Mouse (Mus musculus): ENCODE results near the gene Olfr1354.
"Not testable (repeated sequence)": the region's sequence is repeated elsewhere in the genome, so short reads cannot be mapped to it uniquely, and the experiment has no call there.

Olfr1354 gene

DNA sequence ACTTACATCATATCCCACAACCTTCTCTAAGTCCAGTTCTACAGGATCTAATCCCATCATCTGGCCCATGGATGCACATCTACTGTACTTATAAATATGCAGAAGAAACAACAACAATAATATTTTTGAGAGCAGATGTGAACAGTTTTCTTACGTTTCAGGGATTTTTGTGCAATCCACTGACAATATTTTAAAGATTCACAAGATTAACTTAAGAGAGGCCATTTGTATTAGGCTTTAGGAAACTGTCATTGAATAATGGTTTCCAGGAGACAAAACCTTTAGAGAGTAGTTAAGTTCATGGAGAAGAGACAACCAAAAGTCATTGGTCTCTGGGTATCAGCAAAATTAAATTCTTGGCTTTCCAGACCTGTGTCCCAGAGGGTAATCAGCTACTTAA is at the start of gene Olfr1354:
Olfr1354 (plus strand) TSS at position 301 of the 400 bp plus-strand sequence.
- DNase-seq (ENCODE audit: low spot score in 2 of 2), result not testable (repeated sequence)

DNA sequence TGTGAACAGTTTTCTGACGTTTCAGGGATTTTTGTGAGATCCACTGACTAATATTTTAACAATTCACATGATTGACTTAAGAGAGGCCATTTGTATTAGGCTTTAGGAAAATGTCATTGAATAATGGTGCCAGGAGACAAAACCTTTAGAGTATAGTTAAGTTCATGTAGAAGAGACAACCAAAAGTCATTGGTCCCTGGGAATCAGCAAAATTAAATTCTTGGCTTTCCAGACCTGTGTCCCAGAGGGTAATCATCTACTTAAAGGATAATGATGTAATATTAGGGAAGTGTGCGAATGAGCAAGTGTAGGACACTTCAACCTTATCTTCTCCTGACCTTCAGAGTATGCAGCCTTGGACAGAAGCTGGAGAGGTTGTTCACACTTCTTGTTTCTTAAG is 37.7 kb upstream of the Olfr1354 start, which contains the start of gene Olfr1355:
Olfr1355 (plus strand) TSS at position 301 of the 400 bp plus-strand sequence.
- DNase-seq (ENCODE audit: low spot score in 2 of 2), result no peak

DNA sequence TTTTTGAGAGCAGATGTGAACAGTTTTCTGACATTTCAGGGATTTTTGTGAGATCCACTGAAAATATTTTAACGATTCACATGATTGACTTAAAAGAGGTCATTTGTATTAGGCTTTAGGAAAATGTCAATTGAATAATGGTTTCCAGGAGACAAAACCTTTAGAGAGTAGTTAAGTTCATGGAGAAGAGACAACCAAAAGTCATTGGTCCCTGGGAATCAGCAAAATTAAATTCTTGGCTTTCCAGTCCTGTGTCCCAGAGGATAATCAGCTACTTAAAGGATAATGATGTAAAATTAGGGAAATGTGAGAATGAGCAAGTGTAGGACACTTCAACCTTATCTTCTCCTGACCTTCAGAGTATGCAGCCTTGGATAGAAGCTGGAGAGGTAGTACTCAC is 37.4 kb downstream of the Olfr1354 start, which contains the start of gene Olfr8:
Olfr8 (plus strand) TSS at position 301 of the 400 bp plus-strand sequence.
- DNase-seq (ENCODE audit: low spot score in 2 of 2), result not testable (repeated sequence)

DNA sequence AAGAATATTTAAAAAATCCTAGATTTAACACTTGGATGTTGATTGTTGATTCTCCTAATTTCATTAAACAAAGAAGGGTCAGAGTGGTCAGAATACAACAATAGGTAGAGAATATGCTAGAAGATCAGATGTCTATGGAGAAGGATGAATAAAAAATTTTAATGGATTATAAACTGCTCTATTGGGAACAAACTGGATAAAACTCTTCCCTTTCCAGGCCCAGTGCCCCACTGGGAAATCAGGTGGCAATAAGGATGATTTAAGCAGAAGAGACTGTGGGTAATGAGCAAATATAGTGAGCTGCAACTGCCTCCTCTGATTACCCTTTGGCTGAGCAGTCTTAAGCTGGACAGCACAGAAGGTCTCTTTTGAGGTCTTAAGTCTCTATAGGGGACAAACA is 50.0 kb downstream of the Olfr1354 start, which contains the start of gene Olfr1353:
Olfr1353 (plus strand) TSS at position 301 of the 400 bp plus-strand sequence.
- DNase-seq (ENCODE audit: low spot score in 2 of 2), result not testable (repeated sequence)

Data from frontal cortex, postnatal 14 days (tissue).